Mouse (Mus musculus) E14TG2a.4 (cell line): ENCODE data around the gene Tm4sf5.
"Not testable (repeated sequence)": the region's sequence is repeated elsewhere in the genome, so short reads cannot be mapped to it uniquely, and the experiment has no call there.

Experiments
- H3K27me3 ChIP-seq: 2 replicates; pipeline ENCODE4 v1.6.1; 2014; ENCODE audit warnings: low read length, control low read depth; ENCODE audit not compliant: insufficient read depth
- H3K36me3 ChIP-seq: 2 replicates; pipeline ENCODE4 v1.6.1; 2014; ENCODE audit warnings: low read length, control low read depth; ENCODE audit not compliant: insufficient read depth
- H3K4me1 ChIP-seq: replicated peaks from 2 replicates; pipeline ENCODE4 v1.6.1; 2014; ENCODE audit warnings: low read depth, low read length, control low read depth
- H3K4me3 ChIP-seq: replicated peaks from 2 replicates; pipeline ENCODE4 v1.5.1; 2014; ENCODE audit warnings: mild to moderate bottlenecking, low read length
- H3K9me3 ChIP-seq: 2 replicates; pipeline ENCODE4 v1.6.1; 2014; ENCODE audit warnings: low read length, control low read depth
- CTCF ChIP-seq: conservative IDR thresholded peaks from 2 replicates; pipeline ENCODE4 v1.5.1; 2014; ENCODE audit warnings: low read length
- NANOG ChIP-seq: IDR thresholded peaks from 2 replicates; pipeline ENCODE4 v1.6.1; 2014; ENCODE audit warnings: borderline replicate concordance, low read length, mixed read lengths
- POU5F1 ChIP-seq: IDR thresholded peaks from 2 replicates; pipeline ENCODE4 v1.6.1; 2014; ENCODE audit warnings: low read length, borderline replicate concordance

Gene Tm4sf5

GRCm38 (mm10) chr11:70472716-70473115 is 32.3 kb upstream of the Tm4sf5 start:
- TF ChIP-seq CTCF (no peak), POU5F1 (no peak), NANOG (no peak)
- Histone ChIP-seq H3K4me1 (no peaks in the 10 kb centered on the region), H3K36me3 (no peaks in the 10 kb centered on the region), H3K27me3 (peaks cover 6% of the 10 kb centered on the region), H3K4me3 (no peak overlapping the region), H3K9me3 (no peaks in the 10 kb centered on the region)

- not testable (repeated sequence) for H3K4me1 ChIP-seq, H3K9me3 ChIP-seq, H3K4me3 ChIP-seq, H3K36me3 ChIP-seq, H3K27me3 ChIP-seq
Observed at GRCm38 (mm10) chr11:70473291-70473690, 31.8 kb upstream of the Tm4sf5 start.

DNA sequence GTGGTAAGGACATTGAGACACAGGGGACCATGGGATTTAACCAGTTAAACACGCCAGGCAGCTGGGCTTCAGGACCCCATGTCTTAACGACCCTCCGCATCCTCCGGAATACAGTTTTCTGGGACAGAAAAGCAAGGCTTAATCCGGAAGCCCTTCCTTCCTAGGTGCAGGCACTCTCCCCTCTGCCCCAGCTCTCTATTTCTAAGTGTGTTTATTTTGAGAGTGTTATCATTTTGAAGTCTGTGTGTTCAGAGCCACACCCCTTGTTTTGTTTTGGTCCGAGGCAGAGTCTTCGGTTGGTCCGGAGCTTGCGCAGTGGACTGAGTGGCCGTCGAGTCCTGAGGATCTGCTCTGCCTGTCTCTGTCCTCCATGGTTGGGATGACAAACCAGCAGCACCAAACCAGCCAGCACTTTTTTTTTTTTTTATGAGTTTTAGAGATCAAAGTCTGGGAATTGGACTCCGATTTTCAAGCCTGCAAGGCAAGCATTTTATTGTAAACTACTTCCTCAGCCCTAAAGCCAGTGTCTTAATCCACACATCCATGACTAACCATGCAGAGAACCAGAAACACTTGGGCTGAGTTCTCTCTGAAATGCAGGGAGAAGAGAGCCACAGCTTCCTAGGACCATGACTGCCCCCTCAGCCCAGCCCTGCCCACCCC is 30.0 kb upstream of the Tm4sf5 start:
- no peak overlapping the region for H3K4me3 ChIP-seq
- H3K4me1 ChIP-seq, result no peaks in the 10 kb centered on the region
- no peaks in the 10 kb centered on the region for H3K36me3 ChIP-seq
- TF ChIP-seq NANOG (no peak), CTCF (no peak), POU5F1 (no peak)
- H3K27me3 ChIP-seq, result peaks cover 4% of the 10 kb centered on the region; the same call in 1 of the 2 replicates
- H3K9me3 ChIP-seq, result no peaks in the 10 kb centered on the region

GRCm38 (mm10) chr11:70485498-70485897 is 19.5 kb upstream of the Tm4sf5 start:
- TF ChIP-seq NANOG (no peak), CTCF (no peak), POU5F1 (no peak)
- Histone ChIP-seq H3K4me1 (peaks cover 16% of the 10 kb centered on the region), H3K4me3 (no peak overlapping the region), H3K9me3 (no peaks in the 10 kb centered on the region), H3K27me3 (no peaks in the 10 kb centered on the region), H3K36me3 (no peaks in the 10 kb centered on the region)

DNA sequence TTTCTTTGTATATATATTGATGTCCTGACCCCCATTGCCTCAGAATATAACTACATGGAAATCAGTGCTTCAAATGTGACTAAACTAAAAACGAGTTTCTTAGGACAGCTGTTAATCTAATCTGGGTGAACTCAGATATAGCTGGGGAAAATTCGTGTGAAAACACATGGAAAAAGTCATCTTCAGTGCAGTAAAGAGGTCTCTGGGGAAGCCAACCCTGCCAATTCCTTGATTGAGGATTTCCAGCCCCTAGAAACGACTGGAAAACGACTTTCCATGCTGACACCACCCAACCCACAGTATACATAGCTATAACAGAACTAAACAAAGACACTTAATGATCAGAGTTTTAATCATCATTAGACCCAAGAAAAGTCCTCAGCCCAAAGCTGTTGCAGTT is 17.2 kb upstream of the Tm4sf5 start:
- Histone ChIP-seq H3K4me3 (no peak overlapping the region), H3K9me3 (no peaks in the 10 kb centered on the region), H3K4me1 (peaks cover 8% of the 10 kb centered on the region), H3K27me3 (no peaks in the 10 kb centered on the region), H3K36me3 (no peaks in the 10 kb centered on the region)
- no peak for TF ChIP-seq POU5F1
- TF ChIP-seq NANOG, result no peak
- TF ChIP-seq CTCF, result no peak

- no peak for TF ChIP-seq CTCF
- no peak for TF ChIP-seq POU5F1
- TF ChIP-seq NANOG, result no peak
- no peak overlapping the region for H3K4me3 ChIP-seq
- no peaks in the 10 kb centered on the region for H3K36me3 ChIP-seq
- H3K9me3 ChIP-seq, result no peaks in the 10 kb centered on the region
- no peaks in the 10 kb centered on the region for H3K4me1 ChIP-seq
- no peaks in the 10 kb centered on the region for H3K27me3 ChIP-seq
Observed at GRCm38 (mm10) chr11:70489138-70489537, 15.9 kb upstream of the Tm4sf5 start.

DNA sequence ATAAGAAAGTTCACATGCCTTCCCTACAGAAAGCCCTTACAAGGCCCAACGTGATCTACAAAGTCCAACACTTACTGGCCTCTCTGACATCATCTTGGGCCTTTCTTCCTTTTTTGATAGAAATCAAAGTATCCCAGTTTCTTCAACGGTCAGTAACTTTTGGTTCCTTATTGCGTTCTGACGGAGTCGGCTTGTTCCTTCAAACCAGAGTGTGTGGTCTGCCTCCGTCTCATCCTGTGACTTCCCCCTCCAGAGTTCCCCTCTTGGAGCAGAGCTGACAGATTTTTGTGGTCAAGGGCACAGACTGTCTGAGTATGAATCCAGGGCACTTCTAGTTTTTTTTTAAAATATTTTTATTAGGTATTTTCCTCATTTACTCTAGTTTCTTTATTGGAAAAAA is 15.4 kb upstream of the Tm4sf5 start:
- Histone ChIP-seq H3K36me3 (no peaks in the 10 kb centered on the region), H3K4me3 (no peak overlapping the region), H3K4me1 (no peaks in the 10 kb centered on the region), H3K9me3 (no peaks in the 10 kb centered on the region), H3K27me3 (no peaks in the 10 kb centered on the region)
- TF ChIP-seq CTCF (no peak), POU5F1 (no peak), NANOG (no peak)

- no peaks in the 10 kb centered on the region for H3K9me3 ChIP-seq
- no peaks in the 10 kb centered on the region for H3K27me3 ChIP-seq
- TF ChIP-seq CTCF, result peak; percentile 18; the same call in 1 of the 2 replicates
- TF ChIP-seq POU5F1, result no peak
- no peaks in the 10 kb centered on the region for H3K36me3 ChIP-seq
- H3K4me1 ChIP-seq, result peaks cover 8% of the 10 kb centered on the region
- no peak overlapping the region for H3K4me3 ChIP-seq
Observed at GRCm38 (mm10) chr11:70499566-70500475, 5.2 kb upstream of the Tm4sf5 start.
